Mouse (Mus musculus) left cerebral cortex, adult 2 months (tissue): ENCODE measurements around the gene Pigk. TPM values are rescaled to one million over a fixed set of nuclear protein-coding genes. Genes with fewer than 3 reads are reported as not detected.

Source experiments
- DNase-seq, 2 experiments: peaks; one replicate each; pipeline ENCODE4 v3.0.0; 2021 to 2022; ENCODE audit warnings: low spot score in 2 of 2, mixed read lengths in 1 of 2; ENCODE audit errors: extremely low spot score in 1 of 2
- H3K27ac ChIP-seq: fragments of 200-600 bp; 2 replicates; pipeline ENCODE4 v1.8.1; 2022
- H3K4me3 ChIP-seq: fragments of 200-600 bp; 2 replicates; pipeline ENCODE4 v1.8.1; 2022
- CTCF ChIP-seq: fragments of 200-600 bp; IDR thresholded peaks from 2 replicates; pipeline ENCODE4 v1.8.1; 2022; ENCODE audit warnings: antibody characterized with exemption, mild to moderate bottlenecking, moderate library complexity
- intact Hi-C: fragments of 180-260 bp; cut with DNase I; formaldehyde crosslinking; loops from one replicate; pipeline ENCODE4 v1.15.1; 2025
- total RNA-seq, 2 experiments: library from RNA; stranded (reverse); gene quantifications; 2 replicates each; pipeline ENCODE4 v1.2.3; 2021

Pigk gene
- total RNA-seq, 2 experiments from 2014 or later, result 49.8 to 51.9 TPM

GRCm38 (mm10) chr3:152990787-152991186, 276.9 kb downstream of the Pigk start:
- Histone ChIP-seq H3K27ac (no peak overlapping the region), H3K4me3 (no peak overlapping the region)
- intact Hi-C loops, result no loop called here
- DNase-seq, result no peak
- no peak for TF ChIP-seq CTCF

DNA sequence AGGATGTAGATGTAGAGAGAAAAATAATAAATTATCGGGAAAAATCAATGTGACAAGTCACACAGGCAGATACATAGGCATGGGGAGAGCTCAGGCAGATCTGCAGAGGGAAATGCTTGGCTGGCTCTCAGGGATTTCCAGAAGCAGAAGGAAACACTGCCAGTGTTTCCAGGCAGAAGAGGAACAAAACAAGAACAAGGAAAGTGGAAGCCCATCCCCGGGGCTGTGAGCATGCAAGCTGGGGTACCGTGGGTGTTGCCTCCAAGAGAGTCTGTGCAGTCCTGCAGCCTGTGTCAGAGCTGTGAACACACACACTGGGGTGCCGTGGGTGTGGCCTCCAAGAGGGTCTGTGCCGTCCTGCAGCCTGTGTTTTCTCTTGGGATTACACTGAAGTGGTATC, 279.7 kb downstream of the Pigk start:
- no peak for DNase-seq
- Histone ChIP-seq H3K27ac (no peak overlapping the region), H3K4me3 (no peak overlapping the region)
- intact Hi-C loops, result no loop called here
- TF ChIP-seq CTCF, result no peak

DNA sequence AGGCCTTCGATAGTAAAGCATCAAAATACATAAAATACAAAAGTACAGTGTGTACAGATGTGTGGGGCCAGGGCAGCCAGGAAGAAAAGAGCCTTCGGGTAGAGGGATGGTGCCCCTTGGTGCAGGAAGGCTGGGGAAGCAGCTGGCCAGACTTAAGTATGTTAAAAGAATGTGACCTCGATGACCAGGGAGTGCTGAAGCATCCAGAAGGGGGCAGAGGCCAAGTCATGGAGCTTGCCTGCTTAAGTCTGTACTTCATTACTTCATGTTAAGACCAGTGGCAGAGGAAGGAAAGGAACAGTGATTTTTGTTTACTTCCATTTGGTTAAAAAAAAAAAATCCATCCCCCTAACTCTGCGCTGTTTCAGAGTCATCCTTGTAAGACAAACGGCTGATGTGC, 284.2 kb downstream of the Pigk start:
- intact Hi-C loops, result no loop called here
- Histone ChIP-seq H3K27ac (no peak overlapping the region), H3K4me3 (no peak overlapping the region)
- no peak for DNase-seq
- TF ChIP-seq CTCF, result no peak

DNA sequence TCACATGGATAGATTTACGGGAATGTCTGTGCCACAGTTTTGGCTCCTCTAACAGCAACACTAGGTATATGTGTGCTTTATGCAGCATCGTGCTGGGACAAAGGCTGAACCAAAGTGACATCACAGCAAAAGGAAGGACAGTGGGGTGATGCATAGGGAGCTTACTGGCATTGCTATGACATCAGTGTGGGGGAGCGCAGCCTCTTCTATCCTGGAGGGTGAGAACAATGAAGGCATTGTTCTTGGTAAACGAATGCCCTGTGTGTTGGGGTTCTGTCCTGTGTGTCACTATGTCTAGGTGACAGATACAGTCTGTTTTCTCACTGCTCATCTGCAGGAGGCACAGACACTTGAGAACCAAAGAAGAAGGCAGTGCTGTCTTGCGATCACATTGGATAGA, 285.0 kb downstream of the Pigk start:
- Histone ChIP-seq H3K27ac (no peak overlapping the region), H3K4me3 (no peak overlapping the region)
- no peak for DNase-seq
- TF ChIP-seq CTCF, result no peak
- intact Hi-C loops, result no loop called here

DNA sequence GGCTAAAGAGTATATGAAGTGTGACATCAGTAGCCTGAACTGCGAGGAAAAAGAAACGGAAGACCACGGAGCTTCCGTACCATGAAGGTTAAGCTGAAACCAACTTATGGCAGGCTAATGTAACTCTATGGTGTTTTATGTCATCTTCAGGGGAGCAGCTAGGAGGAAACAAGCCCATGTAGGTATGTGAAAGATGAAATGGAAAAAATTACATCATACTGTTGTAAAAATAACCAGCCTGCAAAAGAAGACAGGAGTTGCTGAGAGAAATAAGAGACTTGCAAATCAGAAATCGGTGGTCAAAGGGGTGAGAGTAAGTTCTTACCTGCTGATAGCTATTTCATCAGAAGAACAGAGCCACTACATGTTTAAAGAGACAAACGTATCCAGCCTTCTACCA, 293.0 kb downstream of the Pigk start:
- no peak overlapping the region for H3K27ac ChIP-seq
- intact Hi-C loops, result no loop called here
- TF ChIP-seq CTCF, result no peak
- no peak overlapping the region for H3K4me3 ChIP-seq
- no peak for DNase-seq

- H3K4me3 ChIP-seq, result no peak overlapping the region
- intact Hi-C loops, result no loop called here
- no peak overlapping the region for H3K27ac ChIP-seq
- DNase-seq, result no peak
- TF ChIP-seq CTCF, result no peak
These were observed 302.5 kb downstream of the Pigk start for GRCm38 (mm10) chr3:153016355-153016754.

DNA sequence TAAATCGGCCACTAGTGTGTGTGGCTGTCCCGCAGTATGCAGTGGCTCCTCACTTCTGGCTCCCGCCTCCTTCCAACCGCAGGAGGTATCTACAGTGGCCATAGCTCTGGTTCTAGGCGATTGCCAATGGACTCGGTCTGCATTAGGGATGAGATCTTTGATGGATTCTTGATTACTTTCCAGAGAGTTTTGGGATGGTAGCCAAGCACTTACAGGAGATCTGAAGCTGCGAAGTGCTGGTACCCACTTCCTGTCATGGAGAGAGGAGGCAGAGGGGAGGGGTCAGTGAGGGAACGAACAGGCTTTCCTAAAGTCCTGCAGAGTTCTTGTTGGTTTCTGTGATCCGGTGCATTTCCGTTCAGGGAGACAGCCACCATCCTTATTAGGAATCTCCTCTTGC, 304.2 kb downstream of the Pigk start:
- Histone ChIP-seq H3K4me3 (no peak overlapping the region), H3K27ac (no peak overlapping the region)
- DNase-seq, result no peak
- no peak for TF ChIP-seq CTCF
- intact Hi-C loops, result no loop called here

GRCm38 (mm10) chr3:153024016-153024415, 310.1 kb downstream of the Pigk start:
- intact Hi-C loops, result no loop called here
- H3K4me3 ChIP-seq, result no peak overlapping the region
- TF ChIP-seq CTCF, result no peak
- DNase-seq, result no peak
- H3K27ac ChIP-seq, result no peak overlapping the region

Other genes starting within 250 kb of the Pigk start
- 100 to 1,000 TPM; 139 to 148 TPM for gene Ak5, start 45.7 kb upstream of the Pigk start, total RNA-seq